ENCODE assay signal across 10 mouse cellular contexts in the genomic region with DNA sequence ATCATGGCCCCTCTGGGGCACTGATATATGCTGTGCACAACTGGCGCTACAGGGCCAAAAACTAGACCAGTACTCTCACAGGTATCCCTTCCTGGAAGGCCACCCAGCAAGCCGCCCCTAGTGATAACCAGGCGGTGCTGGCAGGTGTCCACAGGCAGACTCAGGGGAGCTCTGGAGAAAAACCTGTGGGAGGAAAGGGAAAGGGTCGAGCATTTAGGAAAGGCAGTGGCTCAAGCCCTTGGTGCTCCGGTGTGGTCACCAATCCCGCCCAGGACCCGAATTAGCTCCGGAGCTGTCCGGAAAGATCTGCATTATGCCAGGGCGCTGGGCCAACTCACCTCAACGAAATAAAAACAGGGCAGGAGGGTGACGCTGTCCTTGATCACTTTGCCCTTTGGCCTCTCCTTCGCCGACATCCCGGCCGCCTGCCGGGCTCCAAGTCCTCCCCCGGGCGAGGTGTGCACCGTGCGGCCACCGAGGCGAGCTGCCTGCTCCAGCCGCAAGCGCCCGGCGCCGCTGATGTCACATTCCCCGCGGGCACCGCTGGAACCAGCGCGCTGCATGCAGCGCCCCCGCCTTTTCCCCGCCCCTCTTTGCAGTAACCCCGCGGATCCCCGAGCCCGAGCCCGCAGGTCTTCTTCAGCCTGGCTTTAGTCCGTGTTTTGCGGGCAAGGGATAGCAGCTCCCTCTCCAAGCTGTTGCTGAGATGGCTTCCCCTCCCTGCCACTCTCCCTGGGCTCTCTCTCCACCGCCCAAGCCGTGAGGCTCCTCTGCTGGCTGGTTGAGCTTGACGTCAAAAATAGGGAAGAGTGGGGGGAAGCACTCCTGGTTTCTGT. TPM values are rescaled to one million over a fixed set of nuclear protein-coding genes. Genes with fewer than 3 reads are reported as not detected.
DNase-seq lines count a peak whose midpoint lies in the region; ATAC-seq and TF ChIP-seq lines count a peak whose summit lies in the region.
"Had no signal": no experiment of that assay in that cellular context is flagged by ENCODE, and none has a peak within 500 bp of the region (broad histone marks: within the 10 kb centered on the region; RNA-seq: fewer than 3 reads in every experiment).

No protein-coding gene starts in this region.

- H3K4me1 ChIP-seq in intestine, postnatal 0 days (replicated peaks; ENCODE audit: control insufficient read depth, insufficient read depth, low read length) = no peaks in the 10 kb centered on the region
- peaks cover 8% of the 10 kb centered on the region for H3K4me1 ChIP-seq in midbrain, embryonic 14.5 days (ENCODE audit: control insufficient read depth, insufficient read depth, low read length)
- peaks cover 4% of the 10 kb centered on the region; the same call in 1 of the 2 replicates for H3K4me1 ChIP-seq in testis, adult 2 months (ENCODE audit: control insufficient read depth, insufficient read depth, low read length)

- WGBS in intestine, postnatal 0 days = 2% methylated on average over 44 of the region's 46 CpGs
- WGBS in midbrain, embryonic 14.5 days = 2% methylated on average over 46 of the region's 46 CpGs

- no peak for TF ChIP-seq CTCF in intestine, postnatal 0 days (IDR thresholded peaks at IDR 0.05; ENCODE audit: low read depth)
- TF ChIP-seq CTCF in testis, adult 2 months (IDR thresholded peaks at IDR 0.05; ENCODE audit: control insufficient read depth, insufficient read depth, insufficient replicate concordance, low read depth, low read length) = no peak

- intact Hi-C loops in heart, postnatal 25 days (cut with DNase I) = no loop called here
- intact Hi-C loops in left cerebral cortex, postnatal 36 days (cut with DNase I) = loop anchor here (1.0 to 10.0 kb wide), 2 partner anchors 207 to 215 kb away; a partner anchor contains a TSS

- peak overlapping the region; percentile 72 for H3K4me2 ChIP-seq in intestine, postnatal 0 days (replicated peaks; ENCODE audit: low read depth)
- peak overlapping the region; percentile 74 for H3K4me2 ChIP-seq in midbrain, embryonic 14.5 days (ENCODE audit: low read length)

- H3K27ac ChIP-seq in intestine, postnatal 0 days (ENCODE audit: low read depth, low read length) = no peak overlapping the region
- H3K27ac ChIP-seq in midbrain, embryonic 14.5 days (replicated peaks; ENCODE audit: low read depth, low read length) = peak overlapping the region; percentile 78
- no peak overlapping the region for H3K27ac ChIP-seq in testis, adult 2 months (ENCODE audit: control insufficient read depth, insufficient read depth, low read depth, low read length)
- H3K27ac ChIP-seq: macrophage had no signal

- peak overlapping the region; percentile 32 for H3K4me3 ChIP-seq in intestine, postnatal 0 days (ENCODE audit: low read depth, low read length)
- H3K4me3 ChIP-seq in midbrain, embryonic 14.5 days (replicated peaks; ENCODE audit: low read depth, low read length) = peak overlapping the region; percentile 59
- H3K4me3 ChIP-seq in testis, adult 2 months (ENCODE audit: control insufficient read depth, low read depth, low read length) = peak overlapping the region; percentile 63

- H3K27me3 ChIP-seq in intestine, postnatal 0 days (replicated peaks; ENCODE audit: control insufficient read depth, insufficient read depth, low read length) = peaks cover 3% of the 10 kb centered on the region; the same call in 1 of the 2 replicates
- H3K27me3 ChIP-seq in midbrain, embryonic 14.5 days (ENCODE audit: control insufficient read depth, insufficient read depth, low read length) = no peaks in the 10 kb centered on the region
- no peaks in the 10 kb centered on the region for H3K27me3 ChIP-seq in testis, adult 2 months (ENCODE audit: control insufficient read depth, insufficient read depth, low read length)

- no peak overlapping the region for H3K9ac ChIP-seq in intestine, postnatal 0 days (ENCODE audit: low read depth, low read length)
- H3K9ac ChIP-seq in midbrain, embryonic 14.5 days (replicated peaks; ENCODE audit: low read length) = peak overlapping the region; percentile 70

- no peaks in the 10 kb centered on the region for H3K36me3 ChIP-seq in intestine, postnatal 0 days (ENCODE audit: control insufficient read depth, insufficient read depth)
- H3K36me3 ChIP-seq in midbrain, embryonic 14.5 days (ENCODE audit: control insufficient read depth, insufficient read depth, low read length) = no peaks in the 10 kb centered on the region
- H3K36me3 ChIP-seq in testis, adult 2 months (ENCODE audit: control insufficient read depth, insufficient read depth, low read length) = no peaks in the 10 kb centered on the region

- no peaks in the 10 kb centered on the region for H3K9me3 ChIP-seq in intestine, postnatal 0 days (ENCODE audit: control insufficient read depth)
- no peaks in the 10 kb centered on the region for H3K9me3 ChIP-seq in midbrain, embryonic 14.5 days (ENCODE audit: control insufficient read depth, low read length)

- peak; percentile 87 for DNase-seq in heart, adult 11 months
- DNase-seq in heart, postnatal 25 days (ENCODE audit: low spot score) = no peak
- DNase-seq in cerebellum, postnatal 14 days = peak; percentile 78 to 82
- peak; percentile 59 to 60 for DNase-seq in frontal cortex, postnatal 14 days (ENCODE audit: low spot score in 2 of 2)
- peak; percentile 76 to 83 for DNase-seq in left cerebral cortex, postnatal 36 days (ENCODE audit: low spot score in 2 of 2)
- DNase-seq in midbrain, embryonic 14.5 days = peak; percentile 86

- no peak for TF ChIP-seq POLR2A in testis, adult 2 months (IDR thresholded peaks at IDR 0.05; ENCODE audit: control insufficient read depth, low read depth, low read length)

- ATAC-seq in intestine, postnatal 0 days = peak; percentile 69
- peak; percentile 87 for ATAC-seq in midbrain, embryonic 14.5 days (ENCODE audit: low FRiP score, low TSS enrichment)

RNA-seq across cellular contexts. Expression of a gene that starts 0.8 kb away (rescaled TPM):
- under 1 TPM; 0.13 to 0.14 TPM for total RNA-seq in heart, postnatal 25 days (2021)
- polyA plus RNA-seq in intestine, postnatal 0 days (2015; fragmentation: Nextera tagmentation; extraction: Ambion mirVana) = 0.40 and 0.54 TPM in 2 replicates
- total RNA-seq in left cerebral cortex, postnatal 36 days (2021) = 100 to 1,000 TPM; 204 to 210 TPM
- polyA plus RNA-seq in midbrain, embryonic 14.5 days (2014; fragmentation: Nextera tagmentation; extraction: Ambion mirVana) = 12.2 and 14.5 TPM in 2 replicates
- polyA plus RNA-seq in testis, adult 2 months (2012; rRNA removed) = 1.1 and 2.0 TPM in 2 replicates
- polyA plus RNA-seq: C2C12 had no signal
